Mouse (Mus musculus) hindbrain, embryonic 14.5 days (tissue): ENCODE measurements around the gene Nrl. TPM values are rescaled to one million over a fixed set of nuclear protein-coding genes. Genes with fewer than 3 reads are reported as not detected.

Experiments
- ATAC-seq: fragments of 200-750 bp; cut with Nextera tagmentation; 2 replicates; pipeline ENCODE4 v1.8.0; 2017; ENCODE audit warnings: moderate number of reproducible peaks, mild to moderate bottlenecking, moderate TSS enrichment, moderate library complexity; ENCODE audit not compliant: low FRiP score
- DNase-seq: peaks from one replicate; pipeline ENCODE4 v3.0.0-alpha.2; 2015; ENCODE audit warnings: low spot score
- H3K27ac ChIP-seq: fragments of 300-500 bp; sonication (generic); 2 replicates; pipeline ENCODE4 v1.5.1; 2014; ENCODE audit warnings: mild to moderate bottlenecking, moderate library complexity
- H3K27me3 ChIP-seq: fragments of 300-500 bp; sonication (generic); 2 replicates; pipeline ENCODE4 v1.6.1; 2014; ENCODE audit warnings: mild to moderate bottlenecking, low read length, mixed read lengths; ENCODE audit not compliant: control insufficient read depth, insufficient read depth
- H3K36me3 ChIP-seq: fragments of 300-500 bp; sonication (generic); replicated peaks from 2 replicates; pipeline ENCODE4 v1.6.1; 2014; ENCODE audit not compliant: control insufficient read depth, insufficient read depth
- H3K4me1 ChIP-seq: fragments of 300-500 bp; sonication (generic); replicated peaks from 2 replicates; pipeline ENCODE4 v1.6.1; 2014; ENCODE audit warnings: antibody characterized with exemption, low read length, mixed read lengths; ENCODE audit not compliant: control insufficient read depth, insufficient read depth
- H3K4me2 ChIP-seq: fragments of 300-500 bp; sonication (generic); replicated peaks from 2 replicates; pipeline ENCODE4 v1.6.1; 2014; ENCODE audit warnings: mild to moderate bottlenecking, moderate library complexity
- H3K4me3 ChIP-seq: fragments of 300-500 bp; sonication (generic); replicated peaks from 2 replicates; pipeline ENCODE4 v1.5.1; 2014; ENCODE audit warnings: mild to moderate bottlenecking, low read length
- H3K9ac ChIP-seq: fragments of 300-500 bp; sonication (generic); 2 replicates; pipeline ENCODE4 v1.6.1; 2014
- H3K9me3 ChIP-seq: fragments of 300-500 bp; sonication (generic); 2 replicates; pipeline ENCODE4 v1.6.1; 2016; ENCODE audit warnings: low read length; ENCODE audit not compliant: control insufficient read depth
- WGBS: fragments of 180-500 bp; shearing (Covaris S2); extraction: QIAGEN DNeasy Blood & Tissue Kit; methylation state at CpG from one replicate; pipeline ENCODE4 v1.1.7; 2014; 5-methylcytosine and 5-hydroxymethylcytosine counted together
- polyA plus RNA-seq: library from polyadenylated mRNA; unstranded; fragments of >200 nt; fragmentation: Nextera tagmentation; extraction: Ambion mirVana; gene quantifications from 2 replicates; pipeline ENCODE4 v1.2.1, GENCODE M21; 2014

Gene Nrl
- 0.10 and 0.17 TPM in 2 replicates for polyA plus RNA-seq

GRCm38 (mm10) chr14:55524785-55525184 is at the start of gene Nrl:
TSS of gene Nrl (minus strand) at chr14:55524981.
- DNase-seq (no peak), ATAC-seq (no peak)
- no peak within 1 kb of the TSS for H3K27ac ChIP-seq
- no peaks in the 10 kb centered on the region for H3K36me3 ChIP-seq
- 0 out of 2 replicates have a peak, but pooled peaks cover 4% of the 10 kb centered on the region for H3K27me3 ChIP-seq
- no peak within 1 kb of the TSS for H3K9ac ChIP-seq
- no peak within 1 kb of the TSS for H3K4me2 ChIP-seq
- H3K9me3 ChIP-seq, result no peaks in the 10 kb centered on the region
- H3K4me1 ChIP-seq, result 0 out of 2 replicates have a peak, but pooled peaks cover 6% of the 10 kb centered on the region
- no peak within 1 kb of the TSS for H3K4me3 ChIP-seq
- WGBS, result 52% methylated on average over 8 of the region's 8 CpGs

GRCm38 (mm10) chr14:55571760-55572159 is 47.0 kb upstream of the Nrl start:
- DNase-seq, result no peak
- Histone ChIP-seq H3K9ac (no peak overlapping the region), H3K27ac (no peak overlapping the region), H3K4me1 (no peaks in the 10 kb centered on the region), H3K4me2 (no peak overlapping the region), H3K4me3 (no peak overlapping the region), H3K9me3 (no peaks in the 10 kb centered on the region), H3K27me3 (no peaks in the 10 kb centered on the region), H3K36me3 (peaks cover 38% of the 10 kb centered on the region)
- ATAC-seq, result no peak

GRCm38 (mm10) chr14:55570588-55570987 is 45.8 kb upstream of the Nrl start:
- Histone ChIP-seq H3K9ac (no peak overlapping the region), H3K36me3 (peaks cover 50% of the 10 kb centered on the region), H3K27ac (no peak overlapping the region), H3K9me3 (no peaks in the 10 kb centered on the region), H3K4me2 (no peak overlapping the region), H3K4me1 (no peaks in the 10 kb centered on the region), H3K4me3 (no peak overlapping the region), H3K27me3 (no peaks in the 10 kb centered on the region)
- WGBS, result 98% methylated on average over 2 of the region's 2 CpGs
- no peak for ATAC-seq
- DNase-seq, result no peak

- Histone ChIP-seq H3K4me3 (no peak overlapping the region), H3K27me3 (no peaks in the 10 kb centered on the region), H3K4me1 (no peaks in the 10 kb centered on the region), H3K36me3 (peaks cover 80% of the 10 kb centered on the region), H3K27ac (no peak overlapping the region), H3K9ac (no peak overlapping the region), H3K9me3 (no peaks in the 10 kb centered on the region), H3K4me2 (no peak overlapping the region)
- WGBS, result 90% methylated on average over 3 of the region's 3 CpGs
- ATAC-seq (no peak), DNase-seq (no peak)
These were observed 42.7 kb upstream of the Nrl start for GRCm38 (mm10) chr14:55567496-55567895.

GRCm38 (mm10) chr14:55565748-55566147 is 41.0 kb upstream of the Nrl start:
- WGBS, result 90% methylated on average over 3 of the region's 3 CpGs
- DNase-seq, result no peak
- Histone ChIP-seq H3K9me3 (no peaks in the 10 kb centered on the region), H3K27ac (no peak overlapping the region), H3K4me3 (no peak overlapping the region), H3K36me3 (peaks cover 82% of the 10 kb centered on the region), H3K4me2 (no peak overlapping the region), H3K9ac (no peak overlapping the region), H3K4me1 (peaks cover 9% of the 10 kb centered on the region), H3K27me3 (no peaks in the 10 kb centered on the region)
- no peak for ATAC-seq

- peaks cover 57% of the 10 kb centered on the region for H3K36me3 ChIP-seq
- ATAC-seq (no peak), DNase-seq (no peak)
- WGBS, result 91% methylated on average over 11 of the region's 11 CpGs
- H3K4me2 ChIP-seq, result no peak overlapping the region
- H3K9ac ChIP-seq, result no peak overlapping the region
- no peak overlapping the region for H3K27ac ChIP-seq
- H3K9me3 ChIP-seq, result no peaks in the 10 kb centered on the region
- H3K4me3 ChIP-seq, result no peak overlapping the region
- no peaks in the 10 kb centered on the region for H3K27me3 ChIP-seq
- peaks cover 15% of the 10 kb centered on the region for H3K4me1 ChIP-seq
These were observed 38.5 kb upstream of the Nrl start for GRCm38 (mm10) chr14:55563249-55563648.

GRCm38 (mm10) chr14:55561860-55562259 is 37.1 kb upstream of the Nrl start:
- Histone ChIP-seq H3K4me3 (no peak overlapping the region), H3K9ac (no peak overlapping the region)
- 88% methylated on average over 10 of the region's 10 CpGs for WGBS

GRCm38 (mm10) chr14:55560202-55561073 is 35.7 kb upstream of the Nrl start, which contains the start of gene A730061H03Rik:
TSS of gene A730061H03Rik (minus strand) at chr14:55560406.
- peak within 1 kb of the TSS; percentile 50 for H3K4me3 ChIP-seq
- H3K4me2 ChIP-seq, result peak within 1 kb of the TSS; percentile 84
- peaks cover 15% of the 10 kb centered on the region for H3K4me1 ChIP-seq
- peak within 1 kb of the TSS; percentile 98 for H3K27ac ChIP-seq
- DNase-seq (peak; percentile 98), ATAC-seq (peak; percentile 96)
- H3K27me3 ChIP-seq, result no peaks in the 10 kb centered on the region
- under 1% methylated on average over 51 of the region's 51 CpGs for WGBS
- H3K36me3 ChIP-seq, result peaks cover 31% of the 10 kb centered on the region
- no peaks in the 10 kb centered on the region for H3K9me3 ChIP-seq
- H3K9ac ChIP-seq, result peak within 1 kb of the TSS; percentile 76

More at GRCm38 (mm10) chr14:55561860-55562259, 37.1 kb upstream of the Nrl start:
- DNase-seq (no peak), ATAC-seq (no peak)
- Histone ChIP-seq H3K9me3 (no peaks in the 10 kb centered on the region), H3K27ac (no peak overlapping the region), H3K27me3 (no peaks in the 10 kb centered on the region), H3K4me2 (peak overlapping the region; percentile 84), H3K4me1 (peaks cover 15% of the 10 kb centered on the region), H3K36me3 (peaks cover 45% of the 10 kb centered on the region)

- WGBS, result under 1% methylated on average over 27 of the region's 27 CpGs
- peak within 1 kb of the TSS; percentile 98 for H3K27ac ChIP-seq
- H3K4me2 ChIP-seq, result peak within 1 kb of the TSS; percentile 84
- H3K4me1 ChIP-seq, result peaks cover 15% of the 10 kb centered on the region
- H3K4me3 ChIP-seq, result peak within 1 kb of the TSS; percentile 50
- no peaks in the 10 kb centered on the region for H3K27me3 ChIP-seq
- H3K9ac ChIP-seq, result peak within 1 kb of the TSS; percentile 76
- H3K9me3 ChIP-seq, result no peaks in the 10 kb centered on the region
- peaks cover 24% of the 10 kb centered on the region for H3K36me3 ChIP-seq
- DNase-seq (peak; percentile 88), ATAC-seq (peak; percentile 74)
These were observed 35.0 kb upstream of the Nrl start, which contains the start of gene Dcaf11 for GRCm38 (mm10) chr14:55559799-55560201. TSS of gene Dcaf11 (plus strand) at chr14:55560006.
